Mouse (Mus musculus) kidney, postnatal 14 days (tissue): ENCODE measurements at regions not wholly inside any gene's neighbourhood (a gene's known extent, or its start where the extent isn't known, plus 50 kb on each side); places are given as distances from the start of the nearest gene placed in this dataset.

ENCODE experiments used
- DNase-seq: peaks from one replicate; pipeline ENCODE4 v3.0.0; 2022; ENCODE audit warnings: mixed read lengths

- no peak for DNase-seq
Observed at GRCm38 (mm10) chr16:90666271-90666986, 60.8 kb downstream of the Mis18a start.

- no peak for DNase-seq
Observed at GRCm38 (mm10) chr16:90664086-90664485, 63.1 kb downstream of the Mis18a start.

GRCm38 (mm10) chr16:90658050-90658449 lies 69.2 kb downstream of the Mis18a start:
- no peak for DNase-seq

GRCm38 (mm10) chr16:90657027-90657426 lies 70.2 kb downstream of the Mis18a start:
- no peak for DNase-seq

GRCm38 (mm10) chr16:90656571-90657011 lies 70.6 kb downstream of the Mis18a start:
- DNase-seq: peak; percentile 70

GRCm38 (mm10) chr16:90654853-90655252 lies 72.4 kb downstream of the Mis18a start:
- no peak for DNase-seq

GRCm38 (mm10) chr16:90652821-90653220 lies 74.4 kb downstream of the Mis18a start:
- DNase-seq: no peak

- DNase-seq: no peak
Observed at GRCm38 (mm10) chr16:90648161-90648560, 79.0 kb downstream of the Mis18a start.

- no peak for DNase-seq
Observed at GRCm38 (mm10) chr16:90642671-90643070, 84.5 kb downstream of the Mis18a start.

GRCm38 (mm10) chr16:90635216-90635615 lies 92.0 kb downstream of the Mis18a start:
- DNase-seq: no peak

- DNase-seq: peak; percentile 8
Observed at GRCm38 (mm10) chr16:90629976-90630375, 97.2 kb downstream of the Mis18a start.

- DNase-seq: peak; percentile 56
Observed at GRCm38 (mm10) chr16:90629121-90629930, 97.9 kb downstream of the Mis18a start.

GRCm38 (mm10) chr16:90628605-90629120 lies 98.5 kb downstream of the Mis18a start:
- peak; percentile 16 for DNase-seq

GRCm38 (mm10) chr16:90626035-90626670 lies 101.1 kb downstream of the Mis18a start:
- DNase-seq: no peak

GRCm38 (mm10) chr16:90625301-90626034 lies 101.7 kb downstream of the Mis18a start:
- no peak for DNase-seq

- DNase-seq: peak; percentile 84
Observed at GRCm38 (mm10) chr16:90624039-90624625, 103.1 kb downstream of the Mis18a start.

- peak; percentile 42 for DNase-seq
Observed at GRCm38 (mm10) chr16:90622677-90623225, 104.5 kb downstream of the Mis18a start.

GRCm38 (mm10) chr16:90621761-90622411 lies 105.3 kb downstream of the Mis18a start:
- no peak for DNase-seq

- DNase-seq: peak; percentile 66
Observed at GRCm38 (mm10) chr16:90619565-90620311, 107.5 kb downstream of the Mis18a start.

- no peak for DNase-seq
Observed at GRCm38 (mm10) chr16:90615791-90616190, 111.4 kb downstream of the Mis18a start.
